Mouse (Mus musculus): ENCODE measurements around the gene Dscaml1. TPM values are rescaled to one million over a fixed set of nuclear protein-coding genes. Genes with fewer than 3 reads are reported as not detected.
A peak's percentile ranks its signal among the peaks of the same experiment; 100 is the strongest.

Gene Dscaml1
- total RNA-seq, 2 experiments from 2014 or later: not detected

- DNase-seq: no peak
Observed at GRCm38 (mm10) chr9:45787071-45787470, 360.6 kb downstream of the Dscaml1 start.

- no peak for DNase-seq
Observed at GRCm38 (mm10) chr9:45787547-45787946, 361.1 kb downstream of the Dscaml1 start.

- no peak for DNase-seq
Observed at GRCm38 (mm10) chr9:45788405-45788804, 362.0 kb downstream of the Dscaml1 start.

GRCm38 (mm10) chr9:45791456-45792142, 365.2 kb downstream of the Dscaml1 start:
- no peak for DNase-seq

GRCm38 (mm10) chr9:45792235-45792634, 365.8 kb downstream of the Dscaml1 start:
- DNase-seq: no peak

- DNase-seq: no peak
Observed at GRCm38 (mm10) chr9:45793697-45794096, 367.3 kb downstream of the Dscaml1 start.

- DNase-seq: peak; percentile 76
Observed at GRCm38 (mm10) chr9:45795722-45796121, 369.3 kb downstream of the Dscaml1 start.

GRCm38 (mm10) chr9:45797271-45797670, 370.8 kb downstream of the Dscaml1 start:
- DNase-seq: no peak

GRCm38 (mm10) chr9:45798467-45799164, 372.2 kb downstream of the Dscaml1 start:
- DNase-seq: no peak

GRCm38 (mm10) chr9:45799402-45799801, 373.0 kb downstream of the Dscaml1 start:
- no peak for DNase-seq

Other genes starting within 250 kb of the Dscaml1 start
- 1 to 10 TPM; 1.7 to 1.9 TPM for gene BC049352, start 244.6 kb upstream of the Dscaml1 start, total RNA-seq (2021)
- gene Tmprss4, start 222.5 kb upstream of the Dscaml1 start, total RNA-seq (2021): not detected
- gene Il10ra, start 157.5 kb upstream of the Dscaml1 start, total RNA-seq (2021): under 1 TPM; 0.56 to 0.74 TPM
- under 1 TPM; 0.26 to 0.56 TPM for gene Tmprss13, start 107.5 kb upstream of the Dscaml1 start, total RNA-seq (2021)
- 10 to 100 TPM; 27.5 to 31.2 TPM for gene Fxyd6, start 56.4 kb upstream of the Dscaml1 start, total RNA-seq (2021)
- gene Fxyd2, start 27.0 kb upstream of the Dscaml1 start, total RNA-seq (2021): 1 to 10 TPM; 1.4 to 2.0 TPM

Measured in gastrocnemius, postnatal 25 days (tissue).